Mouse (Mus musculus) adrenal gland, adult 18-20 months (tissue): ENCODE results near the gene Sugp1. TPM values are rescaled to one million over a fixed set of nuclear protein-coding genes. Genes with fewer than 3 reads are reported as not detected.
A peak's percentile ranks its signal among the peaks of the same experiment; 100 is the strongest.
"Not testable (repeated sequence)": the region's sequence is repeated elsewhere in the genome, so short reads cannot be mapped to it uniquely, and the experiment has no call there.

Source experiments
- DNase-seq, 2 experiments: peaks; one replicate each; pipeline ENCODE4 v3.0.0; 2021 to 2022; ENCODE audit warnings: low spot score in 2 of 2
- total RNA-seq, 2 experiments: library from RNA; stranded (reverse); gene quantifications; 1 replicate in 1 of 2; 2 replicates in 1 of 2; pipeline ENCODE4 v1.2.3; 2021

Sugp1 gene
- total RNA-seq, 2 experiments from 2014 or later = 25.8 to 27.9 TPM

- peak in 1 of 2 experiments; percentile 48 for DNase-seq
Observed at GRCm38 (mm10) chr8:70041885-70042546, 597 bp upstream of the Sugp1 start.

GRCm38 (mm10) chr8:70043996-70044395, 1.4 kb downstream of the Sugp1 start:
- DNase-seq = no peak

- no peak for DNase-seq
Observed at GRCm38 (mm10) chr8:70049662-70050061, 7.0 kb downstream of the Sugp1 start.

GRCm38 (mm10) chr8:70050434-70050833, 7.8 kb downstream of the Sugp1 start:
- DNase-seq = not testable (repeated sequence)

- no peak for DNase-seq
Observed at GRCm38 (mm10) chr8:70057721-70058120, 15.1 kb downstream of the Sugp1 start.

- no peak for DNase-seq
Observed at GRCm38 (mm10) chr8:70071836-70072440, 29.3 kb downstream of the Sugp1 start.

GRCm38 (mm10) chr8:70072441-70073069, 29.9 kb downstream of the Sugp1 start, which contains the start of gene Tm6sf2:
TSS of gene Tm6sf2 (plus strand) at chr8:70072924.
- DNase-seq = peak; percentile 20 to 45

- no peak for DNase-seq
Observed at GRCm38 (mm10) chr8:70073120-70073519, 30.5 kb downstream of the Sugp1 start.

GRCm38 (mm10) chr8:70073682-70074081, 31.1 kb downstream of the Sugp1 start:
- DNase-seq = no peak

- DNase-seq = no peak
Observed at GRCm38 (mm10) chr8:70081976-70082375, 39.4 kb downstream of the Sugp1 start.

GRCm38 (mm10) chr8:70083285-70083684, 40.7 kb downstream of the Sugp1 start, which contains the start of gene Hapln4:
TSS of gene Hapln4 (plus strand) at chr8:70083457.
- peak; percentile 41 to 50 for DNase-seq

- no peak for DNase-seq
Observed at GRCm38 (mm10) chr8:70084191-70085065, 41.8 kb downstream of the Sugp1 start.

GRCm38 (mm10) chr8:70086151-70086550, 43.5 kb downstream of the Sugp1 start:
- no peak for DNase-seq

GRCm38 (mm10) chr8:70087237-70087636, 44.6 kb downstream of the Sugp1 start:
- no peak for DNase-seq

GRCm38 (mm10) chr8:70087836-70088650, 45.4 kb downstream of the Sugp1 start:
- peak in 1 of 2 experiments; percentile 38 for DNase-seq

- DNase-seq = no peak
Observed at GRCm38 (mm10) chr8:70089296-70089960, 46.8 kb downstream of the Sugp1 start.

GRCm38 (mm10) chr8:70092786-70093185, 50.2 kb downstream of the Sugp1 start:
- no peak for DNase-seq

GRCm38 (mm10) chr8:70099276-70099675, 56.7 kb downstream of the Sugp1 start:
- no peak for DNase-seq

GRCm38 (mm10) chr8:70100241-70100640, 57.6 kb downstream of the Sugp1 start:
- DNase-seq = no peak

- no peak for DNase-seq
Observed at GRCm38 (mm10) chr8:70104506-70104905, 61.9 kb downstream of the Sugp1 start.
